Mouse (Mus musculus): ENCODE data around the gene Tpbgl.

Gene Tpbgl

GRCm38 (mm10) chr7:99626376-99627270 is at the start of gene Tpbgl:
Gene Tpbgl, minus strand, starts transcription at chr7:99627103.
- peak; percentile 37 to 64 for DNase-seq (ENCODE audit: low spot score in 2 of 2)

- DNase-seq (ENCODE audit: low spot score in 2 of 2), result no peak
Observed at GRCm38 (mm10) chr7:99674890-99675289, 48.0 kb upstream of the Tpbgl start.

- no peak for DNase-seq (ENCODE audit: low spot score in 2 of 2)
Observed at GRCm38 (mm10) chr7:99674209-99674608, 47.3 kb upstream of the Tpbgl start.

GRCm38 (mm10) chr7:99673188-99673587 is 46.3 kb upstream of the Tpbgl start:
- DNase-seq (ENCODE audit: low spot score in 2 of 2), result no peak

GRCm38 (mm10) chr7:99671544-99672435 is 44.9 kb upstream of the Tpbgl start:
- no peak for DNase-seq (ENCODE audit: low spot score in 2 of 2)

- DNase-seq (ENCODE audit: low spot score in 2 of 2), result no peak
Observed at GRCm38 (mm10) chr7:99670915-99671314, 44.0 kb upstream of the Tpbgl start.

- DNase-seq (ENCODE audit: low spot score in 2 of 2), result no peak
Observed at GRCm38 (mm10) chr7:99668802-99669201, 41.9 kb upstream of the Tpbgl start.

GRCm38 (mm10) chr7:99667096-99667495 is 40.2 kb upstream of the Tpbgl start:
- DNase-seq (ENCODE audit: low spot score in 2 of 2), result no peak

- DNase-seq (ENCODE audit: low spot score in 2 of 2), result no peak
Observed at GRCm38 (mm10) chr7:99665731-99666452, 39.0 kb upstream of the Tpbgl start.

GRCm38 (mm10) chr7:99664571-99665485 is 37.9 kb upstream of the Tpbgl start:
- DNase-seq (ENCODE audit: low spot score in 2 of 2), result peak; percentile 42 to 69

- DNase-seq (ENCODE audit: low spot score in 2 of 2), result no peak
Observed at GRCm38 (mm10) chr7:99663507-99664220, 36.8 kb upstream of the Tpbgl start.

GRCm38 (mm10) chr7:99662311-99662710 is 35.4 kb upstream of the Tpbgl start:
- DNase-seq (ENCODE audit: low spot score in 2 of 2), result no peak

- no peak for DNase-seq (ENCODE audit: low spot score in 2 of 2)
Observed at GRCm38 (mm10) chr7:99661571-99662230, 34.8 kb upstream of the Tpbgl start.

- no peak for DNase-seq (ENCODE audit: low spot score in 2 of 2)
Observed at GRCm38 (mm10) chr7:99661071-99661470, 34.2 kb upstream of the Tpbgl start.

GRCm38 (mm10) chr7:99659379-99660029 is 32.6 kb upstream of the Tpbgl start:
- peak; percentile 60 to 69 for DNase-seq (ENCODE audit: low spot score in 2 of 2)

- no peak for DNase-seq (ENCODE audit: low spot score in 2 of 2)
Observed at GRCm38 (mm10) chr7:99654244-99654643, 27.3 kb upstream of the Tpbgl start.

GRCm38 (mm10) chr7:99649585-99649984 is 22.7 kb upstream of the Tpbgl start:
- no peak for DNase-seq (ENCODE audit: low spot score in 2 of 2)

GRCm38 (mm10) chr7:99648623-99649022 is 21.7 kb upstream of the Tpbgl start:
- peak in 1 of 2 experiments; percentile 35 for DNase-seq (ENCODE audit: low spot score in 2 of 2)

- DNase-seq (ENCODE audit: low spot score in 2 of 2), result no peak
Observed at GRCm38 (mm10) chr7:99644701-99645100, 17.8 kb upstream of the Tpbgl start.

All from urinary bladder, adult 18-20 months (tissue).